Mouse (Mus musculus) hindbrain, postnatal 0 days (tissue): ENCODE data around the gene Susd2. TPM values are rescaled to one million over a fixed set of nuclear protein-coding genes. Genes with fewer than 3 reads are reported as not detected.

Experiments
- ATAC-seq: fragments of 200-750 bp; cut with Nextera tagmentation; 2 replicates; pipeline ENCODE4 v1.8.0; 2017; ENCODE audit warnings: mild to moderate bottlenecking, moderate TSS enrichment, moderate library complexity
- DNase-seq: peaks from one replicate; pipeline ENCODE4 v3.0.0-alpha.2; 2015; ENCODE audit warnings: low spot score
- H3K27ac ChIP-seq: fragments of 300-500 bp; sonication (generic); 2 replicates; pipeline ENCODE4 v1.5.1; 2014; ENCODE audit warnings: mild to moderate bottlenecking
- H3K27me3 ChIP-seq: fragments of 300-500 bp; sonication (generic); 2 replicates; pipeline ENCODE4 v1.6.1; 2014; ENCODE audit warnings: low read length, mixed read lengths; ENCODE audit not compliant: insufficient read depth
- H3K36me3 ChIP-seq: fragments of 300-500 bp; sonication (generic); 2 replicates; pipeline ENCODE4 v1.6.1; 2014; ENCODE audit warnings: low read length, mixed read lengths; ENCODE audit not compliant: insufficient read depth
- H3K4me1 ChIP-seq: fragments of 300-500 bp; sonication (generic); 2 replicates; pipeline ENCODE4 v1.6.1; 2014; ENCODE audit warnings: antibody characterized with exemption, low read length, mixed read lengths; ENCODE audit not compliant: insufficient read depth
- H3K4me2 ChIP-seq: fragments of 300-500 bp; sonication (generic); 2 replicates; pipeline ENCODE4 v1.6.1; 2014; ENCODE audit warnings: low read depth, mild to moderate bottlenecking, low read length, moderate library complexity, mixed read lengths
- H3K4me3 ChIP-seq: fragments of 300-500 bp; sonication (generic); 2 replicates; pipeline ENCODE4 v1.5.1; 2014; ENCODE audit warnings: low read length
- H3K9ac ChIP-seq: fragments of 300-500 bp; sonication (generic); replicated peaks from 2 replicates; pipeline ENCODE4 v1.6.1; 2014; ENCODE audit warnings: mild to moderate bottlenecking, low read length, moderate library complexity, mixed read lengths
- H3K9me3 ChIP-seq: fragments of 300-500 bp; sonication (generic); 2 replicates; pipeline ENCODE4 v1.6.1; 2016; ENCODE audit warnings: low read length, mixed read lengths
- CTCF ChIP-seq: IDR thresholded peaks from 2 replicates; pipeline ENCODE4 v1.5.1; 2016; ENCODE audit warnings: antibody characterized with exemption, control low read depth, low read depth
- WGBS: fragments of 180-500 bp; shearing (Covaris S2); extraction: QIAGEN DNeasy Blood & Tissue Kit; methylation state at CpG from one replicate; pipeline ENCODE4 v1.1.7; 2014; 5-methylcytosine and 5-hydroxymethylcytosine counted together
- polyA plus RNA-seq: library from polyadenylated mRNA; unstranded; fragments of >200 nt; fragmentation: Nextera tagmentation; extraction: Ambion mirVana; gene quantifications from 2 replicates; pipeline ENCODE4 v1.2.1, GENCODE M21; 2015
- total RNA-seq: library from RNA; depleted of rRNA; stranded (reverse); fragments of >200 nt; gene quantifications from 2 replicates; pipeline ENCODE4 v1.2.3, GENCODE M21; 2014

Susd2 gene
- total and polyA plus RNA-seq, 2 experiments from 2014 or later: 11.2 to 14.4 TPM

GRCm38 (mm10) chr10:75657772-75658171 is 14.0 kb upstream of the Susd2 start:
- Histone ChIP-seq H3K4me2 (no peak overlapping the region), H3K36me3 (peaks cover 45% of the 10 kb centered on the region), H3K4me1 (peaks cover 9% of the 10 kb centered on the region), H3K9ac (no peak overlapping the region), H3K4me3 (no peak overlapping the region), H3K27me3 (no peaks in the 10 kb centered on the region), H3K9me3 (no peaks in the 10 kb centered on the region), H3K27ac (no peak overlapping the region)
- WGBS: 96% methylated on average over 7 of the region's 7 CpGs
- ATAC-seq (no peak), DNase-seq (no peak)
- TF ChIP-seq CTCF: no peak

DNA sequence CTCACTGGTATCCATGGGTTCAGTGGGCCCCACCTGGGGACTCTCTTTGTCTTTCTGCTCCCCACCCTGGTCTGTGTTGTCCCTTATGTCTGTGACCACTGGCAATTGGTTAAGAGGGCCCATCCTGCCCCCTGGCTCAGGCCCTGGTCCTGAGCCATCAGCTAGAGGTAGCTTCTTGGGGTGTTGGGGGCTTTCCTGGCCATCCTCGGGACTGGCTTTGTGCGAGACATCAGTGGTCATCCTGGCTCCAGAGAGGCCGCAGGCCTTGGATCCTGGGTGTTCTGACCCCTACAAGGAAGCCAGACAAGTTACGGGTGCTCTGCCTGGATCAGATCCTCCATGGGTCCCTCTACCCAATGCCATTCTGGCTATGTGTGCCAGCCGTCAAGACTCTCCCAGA is 13.4 kb upstream of the Susd2 start:
- peaks cover 48% of the 10 kb centered on the region for H3K36me3 ChIP-seq
- DNase-seq: no peak
- H3K9ac ChIP-seq: no peak overlapping the region

DNA sequence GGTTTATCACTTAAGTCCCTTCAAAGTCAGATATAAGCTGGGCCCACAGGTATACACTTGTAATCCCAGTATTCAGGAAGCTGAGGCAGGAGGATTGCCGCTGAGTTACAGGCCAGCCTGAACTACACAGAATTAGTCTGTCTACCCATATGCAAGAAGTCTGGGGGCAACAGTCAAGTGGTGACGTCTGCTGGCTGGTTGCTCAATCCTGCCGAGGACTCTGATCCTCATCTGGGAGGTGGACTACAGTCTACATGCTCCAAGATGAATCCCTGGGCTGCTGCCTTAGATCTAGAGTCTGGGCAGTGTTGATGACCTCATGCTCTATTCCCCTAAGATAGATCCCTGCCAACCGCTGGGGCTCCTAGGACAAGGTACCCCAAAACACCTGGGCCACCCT is 10.2 kb upstream of the Susd2 start:
- ATAC-seq (no peak), DNase-seq (no peak)
- 94% methylated on average over 4 of the region's 4 CpGs for WGBS
- TF ChIP-seq CTCF: no peak
- Histone ChIP-seq H3K27ac (no peak overlapping the region), H3K27me3 (no peaks in the 10 kb centered on the region), H3K4me3 (no peak overlapping the region), H3K36me3 (peaks cover 67% of the 10 kb centered on the region), H3K4me2 (no peak overlapping the region), H3K9me3 (no peaks in the 10 kb centered on the region), H3K4me1 (no peaks in the 10 kb centered on the region), H3K9ac (no peak overlapping the region)

More for the DNA sequence above, 13.4 kb upstream of the Susd2 start:
- Histone ChIP-seq H3K4me1 (0 out of 2 replicates have a peak, but pooled peaks cover 2% of the 10 kb centered on the region), H3K4me3 (no peak overlapping the region), H3K4me2 (no peak overlapping the region), H3K27me3 (no peaks in the 10 kb centered on the region), H3K9me3 (no peaks in the 10 kb centered on the region), H3K27ac (no peak overlapping the region)
- 87% methylated on average over 5 of the region's 5 CpGs for WGBS
- ATAC-seq: no peak
- no peak for TF ChIP-seq CTCF

- DNase-seq (no peak), ATAC-seq (no peak)
- Histone ChIP-seq H3K4me3 (no peak overlapping the region), H3K4me1 (0 out of 2 replicates have a peak, but pooled peaks cover 7% of the 10 kb centered on the region), H3K27me3 (no peaks in the 10 kb centered on the region), H3K4me2 (no peak overlapping the region), H3K9me3 (no peaks in the 10 kb centered on the region), H3K36me3 (peaks cover 53% of the 10 kb centered on the region), H3K27ac (no peak overlapping the region), H3K9ac (no peak overlapping the region)
- no peak for TF ChIP-seq CTCF
- 86% methylated on average over 16 of the region's 16 CpGs for WGBS
Measured at GRCm38 (mm10) chr10:75651381-75652068, 7.7 kb upstream of the Susd2 start.

DNA sequence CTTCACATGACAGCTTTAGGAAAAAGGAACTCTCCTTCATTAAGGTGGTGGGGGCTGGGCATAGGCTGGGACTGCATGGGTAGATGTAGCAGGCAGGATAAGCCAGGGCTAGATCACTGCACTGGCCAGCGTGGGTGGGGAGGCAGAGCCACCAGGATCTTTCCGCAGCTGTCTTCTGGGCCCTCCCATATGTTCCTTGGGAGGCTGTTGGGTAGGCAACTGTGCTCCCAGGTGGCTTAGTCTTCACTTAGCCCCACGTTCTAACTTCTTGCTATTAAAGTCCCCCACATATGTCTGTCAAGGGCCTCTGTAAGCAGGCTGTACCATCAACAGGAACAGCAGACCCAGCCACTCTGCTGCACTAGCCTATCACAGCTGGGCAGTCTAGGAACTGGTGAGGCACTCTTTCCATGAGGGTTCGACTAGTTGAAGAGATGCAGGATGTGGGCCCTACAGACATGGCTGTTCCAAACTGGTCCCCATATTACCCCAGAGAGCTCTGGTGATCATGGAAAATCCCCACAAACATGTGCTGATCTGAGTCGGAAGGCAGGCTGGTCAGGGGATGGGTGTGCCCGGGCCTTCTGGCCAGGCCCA is 6.6 kb upstream of the Susd2 start:
- Histone ChIP-seq H3K36me3 (peaks cover 44% of the 10 kb centered on the region), H3K4me3 (no peak overlapping the region), H3K9ac (no peak overlapping the region), H3K9me3 (no peaks in the 10 kb centered on the region), H3K27me3 (no peaks in the 10 kb centered on the region), H3K4me2 (no peak overlapping the region), H3K27ac (no peak overlapping the region), H3K4me1 (0 out of 2 replicates have a peak, but pooled peaks cover 7% of the 10 kb centered on the region)
- no peak for DNase-seq
- no peak for ATAC-seq
- WGBS: 83% methylated on average over 6 of the region's 6 CpGs
- TF ChIP-seq CTCF: no peak

DNA sequence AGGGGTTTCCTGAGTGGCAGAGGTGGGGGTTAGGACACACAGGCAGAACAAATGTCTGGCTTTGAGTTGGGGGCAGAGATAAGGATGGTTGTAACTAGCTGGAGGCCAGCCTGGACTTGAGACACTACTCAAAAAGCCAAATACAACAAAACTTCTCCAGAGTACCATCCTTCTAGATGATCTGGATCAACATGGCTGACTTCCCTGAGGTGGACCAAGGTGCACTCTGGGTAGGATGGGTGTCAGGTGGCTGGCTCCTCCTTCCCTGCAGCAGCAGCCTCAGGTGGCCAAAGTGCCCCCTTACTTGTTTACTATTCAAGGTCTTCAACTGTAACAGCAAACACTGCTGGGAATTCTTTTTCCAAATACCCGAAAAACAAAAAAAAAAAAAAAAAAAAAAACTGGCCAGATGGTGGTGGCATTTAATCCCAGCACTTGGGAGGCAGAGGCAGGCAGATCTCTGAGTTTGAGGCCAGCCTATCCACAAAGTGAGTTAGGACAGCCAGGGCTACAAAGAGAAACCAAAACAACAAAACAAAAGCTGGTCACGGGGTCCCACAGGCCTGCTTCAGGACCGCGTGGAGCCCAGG is 5.7 kb upstream of the Susd2 start:
- Histone ChIP-seq H3K4me1 (0 out of 2 replicates have a peak, but pooled peaks cover 7% of the 10 kb centered on the region), H3K4me3 (no peak overlapping the region), H3K27ac (no peak overlapping the region), H3K9me3 (no peaks in the 10 kb centered on the region), H3K36me3 (peaks cover 36% of the 10 kb centered on the region), H3K9ac (no peak overlapping the region), H3K4me2 (no peak overlapping the region), H3K27me3 (no peaks in the 10 kb centered on the region)
- WGBS: 94% methylated on average over 4 of the region's 4 CpGs
- TF ChIP-seq CTCF: no peak
- no peak for ATAC-seq
- DNase-seq: no peak
